Mouse (Mus musculus) ES-E14 (cell line): ENCODE measurements around the gene Plod3.

Source experiments
- HCFC1 ChIP-seq: IDR thresholded peaks from 2 replicates; pipeline ENCODE4 v1.6.1; 2012; ENCODE audit warnings: low read length, inconsistent platforms, borderline replicate concordance; ENCODE audit not compliant: insufficient read depth
- ZNF384 ChIP-seq: IDR thresholded peaks from 2 replicates; pipeline ENCODE4 v1.6.1; 2012; ENCODE audit warnings: low read depth, low read length, inconsistent platforms

DNA sequence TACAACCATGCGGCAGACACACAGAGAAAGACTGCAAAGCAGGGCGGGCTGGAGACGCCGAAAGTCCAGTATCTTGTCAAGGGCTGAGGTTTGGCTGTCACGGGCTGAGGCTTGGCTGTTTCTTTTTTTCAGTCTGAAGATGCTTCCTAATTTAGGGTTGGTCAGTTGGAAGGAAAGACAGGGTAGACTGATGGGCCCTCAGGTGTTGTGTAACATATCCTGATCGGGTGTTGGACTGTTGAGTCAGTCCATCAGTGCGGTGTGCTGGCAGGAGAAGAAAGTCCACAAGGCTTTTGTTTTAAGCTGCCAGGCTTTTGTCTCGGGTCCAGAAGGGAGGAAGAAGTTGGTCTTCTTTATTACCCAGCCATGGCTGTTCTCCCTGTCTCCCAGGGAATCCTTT lies 13.1 kb upstream of the Plod3 start:
- TF ChIP-seq HCFC1 (no peak), ZNF384 (no peak)
